Mouse (Mus musculus): ENCODE results near the gene Sp4. TPM values are rescaled to one million over a fixed set of nuclear protein-coding genes. Genes with fewer than 3 reads are reported as not detected.

The Sp4 gene
- polyA plus RNA-seq, 1 experiment from 2014 or later: 29.8 TPM

DNA sequence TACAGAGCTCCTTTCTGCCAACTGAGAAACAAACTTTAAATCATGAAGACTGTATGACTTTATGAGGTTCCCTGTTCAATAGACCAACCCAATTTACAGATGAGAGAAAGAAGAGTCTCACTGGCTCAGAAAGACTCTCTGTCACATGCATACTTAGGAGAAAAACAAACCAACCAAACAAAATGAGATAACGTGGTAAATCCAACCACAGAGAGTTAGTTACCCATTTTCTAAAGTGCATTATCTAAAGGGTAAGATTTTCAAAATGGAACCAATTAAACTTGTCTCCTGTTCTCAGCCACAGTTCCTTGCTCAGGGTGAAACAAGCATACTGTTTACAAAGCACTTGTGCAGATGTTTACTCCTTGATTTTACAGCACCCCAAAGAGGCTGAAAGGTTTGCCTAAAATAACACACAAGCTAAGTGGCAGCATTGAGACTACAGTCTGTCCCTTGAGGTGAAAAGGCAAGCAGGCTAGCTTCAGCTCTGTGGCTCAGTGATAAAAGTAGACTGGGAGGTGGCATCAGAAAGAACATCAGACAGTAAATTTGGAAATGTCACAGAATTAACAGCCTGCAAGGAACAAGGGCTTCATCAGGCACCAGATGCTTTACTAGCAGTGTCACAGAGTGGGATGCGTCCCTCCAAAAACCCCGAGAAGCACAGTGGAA is 12.7 kb upstream of the Sp4 start:
- DNase-seq (ENCODE audit: low spot score) (no peak), ATAC-seq (ENCODE audit: low FRiP score) (no peak)
- no peaks in the 10 kb centered on the region for H3K4me1 ChIP-seq (replicated peaks; ENCODE audit: control insufficient read depth, insufficient read depth, low read length)
- no peaks in the 10 kb centered on the region for H3K36me3 ChIP-seq (replicated peaks; ENCODE audit: control insufficient read depth, insufficient read depth)
- no peak overlapping the region for H3K4me3 ChIP-seq (replicated peaks; ENCODE audit: low read length)
- 84% methylated on average over 3 of the region's 3 CpGs for whole genome bisulfite sequencing
- no peak overlapping the region for H3K9ac ChIP-seq
- H3K4me2 ChIP-seq (replicated peaks): no peak overlapping the region
- H3K27ac ChIP-seq: no peak overlapping the region
- no peaks in the 10 kb centered on the region for H3K9me3 ChIP-seq (ENCODE audit: control insufficient read depth, low read length)
- H3K27me3 ChIP-seq (ENCODE audit: control insufficient read depth, insufficient read depth, low read length): no peaks in the 10 kb centered on the region

GRCm38 (mm10) chr12:118303586-118303985 is 2.3 kb upstream of the Sp4 start:
- Histone ChIP-seq H3K36me3 (replicated peaks; ENCODE audit: control insufficient read depth, insufficient read depth) (peaks cover 10% of the 10 kb centered on the region), H3K4me2 (replicated peaks) (no peak overlapping the region), H3K9me3 (ENCODE audit: control insufficient read depth, low read length) (no peaks in the 10 kb centered on the region), H3K9ac (no peak overlapping the region), H3K27me3 (ENCODE audit: control insufficient read depth, insufficient read depth, low read length) (no peaks in the 10 kb centered on the region), H3K27ac (no peak overlapping the region), H3K4me1 (replicated peaks; ENCODE audit: control insufficient read depth, insufficient read depth, low read length) (peaks cover 19% of the 10 kb centered on the region), H3K4me3 (replicated peaks; ENCODE audit: low read length) (no peak overlapping the region)
- DNase-seq (ENCODE audit: low spot score) (no peak), ATAC-seq (ENCODE audit: low FRiP score) (no peak)
- 90% methylated on average over 3 of the region's 3 CpGs for WGBS

DNA sequence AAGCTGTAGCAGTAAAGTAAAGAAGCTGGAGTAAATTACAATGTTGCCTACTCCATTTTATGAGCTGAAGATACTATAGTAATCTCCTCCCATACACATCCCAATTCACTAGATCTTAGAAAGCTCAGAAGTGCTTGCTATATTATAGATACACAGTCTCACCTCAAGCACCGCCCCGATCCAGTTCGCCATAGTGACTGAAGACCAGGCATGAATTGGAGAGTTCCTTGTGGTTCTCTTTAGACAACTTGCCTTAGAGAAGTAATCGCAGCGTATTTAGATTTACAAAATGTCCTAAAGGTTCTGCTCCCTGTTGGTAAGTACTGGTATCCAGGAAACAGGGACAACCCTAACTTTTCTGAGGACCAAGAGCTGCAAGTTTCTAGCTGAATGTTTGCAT is 1.8 kb upstream of the Sp4 start:
- DNase-seq (ENCODE audit: low spot score): no peak

DNA sequence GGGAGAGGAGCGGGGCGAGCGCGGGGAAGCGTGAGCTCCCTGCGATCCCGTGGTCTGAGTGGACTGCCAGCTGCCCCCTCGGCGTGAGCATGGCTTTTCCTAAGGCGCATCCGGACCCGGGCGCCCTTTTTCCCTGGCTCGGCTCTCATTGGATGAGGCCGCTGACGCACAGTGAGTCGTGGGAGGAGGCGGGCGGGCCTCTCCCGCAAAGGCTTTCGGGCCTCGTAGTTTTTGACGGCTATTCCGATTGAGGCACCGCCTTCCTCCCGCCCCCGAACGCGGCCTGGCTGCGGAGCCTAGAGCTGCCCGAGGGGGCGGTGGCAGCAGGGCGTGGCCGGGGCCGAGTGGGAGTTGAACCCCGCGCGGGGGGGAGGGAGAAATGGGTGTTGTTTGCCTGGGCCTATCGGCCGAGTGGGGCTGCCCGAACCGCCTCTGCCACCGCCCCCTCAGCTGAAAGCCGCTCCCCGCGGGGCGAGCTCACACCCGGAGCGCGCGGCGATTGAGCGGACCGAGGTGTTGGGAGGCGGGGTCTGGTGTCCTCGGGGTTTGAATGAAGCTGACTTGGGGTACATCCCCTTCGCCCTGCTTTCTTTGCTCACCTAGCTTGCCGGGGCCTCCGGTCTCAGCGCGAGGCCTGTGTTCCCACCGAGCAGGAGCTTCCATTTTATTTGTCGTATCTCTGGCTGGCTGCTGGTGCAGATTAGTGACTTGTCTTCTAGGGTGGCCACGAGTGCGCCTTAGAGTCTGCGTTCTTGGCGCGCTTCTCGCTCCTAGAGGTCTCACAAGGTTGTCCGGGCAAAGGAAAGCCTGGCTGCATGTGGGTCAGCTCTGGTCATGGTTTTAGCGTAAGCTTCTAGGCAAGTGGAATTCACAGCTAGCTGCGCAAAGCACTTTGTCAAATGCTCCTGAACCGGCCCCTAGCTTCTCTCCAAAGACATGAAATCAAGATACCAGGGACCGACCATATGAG is 911 bp upstream of the Sp4 start:
- peak; percentile 92 for ATAC-seq (ENCODE audit: low FRiP score)
- peak overlapping the region; percentile 77 for H3K4me2 ChIP-seq (replicated peaks)
- DNase-seq (ENCODE audit: low spot score): peak; percentile 96
- peak overlapping the region; percentile 95 for H3K27ac ChIP-seq
- H3K36me3 ChIP-seq (replicated peaks; ENCODE audit: control insufficient read depth, insufficient read depth): peaks cover 10% of the 10 kb centered on the region
- H3K9me3 ChIP-seq (ENCODE audit: control insufficient read depth, low read length): no peaks in the 10 kb centered on the region
- H3K4me3 ChIP-seq (replicated peaks; ENCODE audit: low read length): peak overlapping the region; percentile 52
- under 1% methylated on average over 67 of the region's 74 CpGs for WGBS
- H3K27me3 ChIP-seq (ENCODE audit: control insufficient read depth, insufficient read depth, low read length): no peaks in the 10 kb centered on the region
- H3K9ac ChIP-seq: peak overlapping the region; percentile 66
- peaks cover 29% of the 10 kb centered on the region for H3K4me1 ChIP-seq (replicated peaks; ENCODE audit: control insufficient read depth, insufficient read depth, low read length)

More for the DNA sequence above, 1.8 kb upstream of the Sp4 start:
- ATAC-seq (ENCODE audit: low FRiP score): no peak
- Histone ChIP-seq H3K36me3 (replicated peaks; ENCODE audit: control insufficient read depth, insufficient read depth) (peaks cover 10% of the 10 kb centered on the region), H3K9ac (peak overlapping the region; percentile 66), H3K4me2 (replicated peaks) (peak overlapping the region; percentile 77), H3K4me3 (replicated peaks; ENCODE audit: low read length) (peak overlapping the region; percentile 52), H3K4me1 (replicated peaks; ENCODE audit: control insufficient read depth, insufficient read depth, low read length) (peaks cover 24% of the 10 kb centered on the region), H3K9me3 (ENCODE audit: control insufficient read depth, low read length) (no peaks in the 10 kb centered on the region), H3K27me3 (ENCODE audit: control insufficient read depth, insufficient read depth, low read length) (no peaks in the 10 kb centered on the region), H3K27ac (peak overlapping the region; percentile 95; the same call in 1 of the 2 replicates)
- WGBS: 93% methylated on average over 5 of the region's 5 CpGs

GRCm38 (mm10) chr12:118300754-118301071 is 527 bp downstream of the Sp4 start:
- peak overlapping the region; percentile 95 for H3K27ac ChIP-seq
- WGBS: under 1% methylated on average over 13 of the region's 13 CpGs
- ATAC-seq (ENCODE audit: low FRiP score): no peak
- H3K4me3 ChIP-seq (replicated peaks; ENCODE audit: low read length): peak overlapping the region; percentile 52
- peak overlapping the region; percentile 63 for H3K9ac ChIP-seq
- no peaks in the 10 kb centered on the region for H3K9me3 ChIP-seq (ENCODE audit: control insufficient read depth, low read length)
- H3K4me1 ChIP-seq (replicated peaks; ENCODE audit: control insufficient read depth, insufficient read depth, low read length): peaks cover 43% of the 10 kb centered on the region
- H3K4me2 ChIP-seq (replicated peaks): peak overlapping the region; percentile 62
- no peaks in the 10 kb centered on the region for H3K27me3 ChIP-seq (ENCODE audit: control insufficient read depth, insufficient read depth, low read length)
- DNase-seq (ENCODE audit: low spot score): no peak
- H3K36me3 ChIP-seq (replicated peaks; ENCODE audit: control insufficient read depth, insufficient read depth): peaks cover 10% of the 10 kb centered on the region

GRCm38 (mm10) chr12:118299956-118300355 is 1.3 kb downstream of the Sp4 start:
- H3K9ac ChIP-seq: 0 out of 2 replicates have a peak overlapping the region, but pooled peaks have one; percentile 63

GRCm38 (mm10) chr12:118299172-118299571 is 2.1 kb downstream of the Sp4 start:
- Histone ChIP-seq H3K4me2 (replicated peaks) (peak overlapping the region; percentile 62), H3K27ac (no peak overlapping the region), H3K36me3 (replicated peaks; ENCODE audit: control insufficient read depth, insufficient read depth) (peaks cover 10% of the 10 kb centered on the region), H3K4me1 (replicated peaks; ENCODE audit: control insufficient read depth, insufficient read depth, low read length) (peaks cover 45% of the 10 kb centered on the region), H3K4me3 (replicated peaks; ENCODE audit: low read length) (0 out of 2 replicates have a peak overlapping the region, but pooled peaks have one; percentile 3), H3K27me3 (ENCODE audit: control insufficient read depth, insufficient read depth, low read length) (no peaks in the 10 kb centered on the region), H3K9ac (no peak overlapping the region), H3K9me3 (ENCODE audit: control insufficient read depth, low read length) (no peaks in the 10 kb centered on the region)
- ATAC-seq (ENCODE audit: low FRiP score): no peak
- no peak for DNase-seq (ENCODE audit: low spot score)
- WGBS: 78% methylated on average over 9 of the region's 9 CpGs

More at GRCm38 (mm10) chr12:118299956-118300355, 1.3 kb downstream of the Sp4 start:
- DNase-seq (ENCODE audit: low spot score) (no peak), ATAC-seq (ENCODE audit: low FRiP score) (no peak)
- H3K4me3 ChIP-seq (replicated peaks; ENCODE audit: low read length): peak overlapping the region; percentile 52
- peak overlapping the region; percentile 62 for H3K4me2 ChIP-seq (replicated peaks)
- H3K27ac ChIP-seq: no peak overlapping the region
- peaks cover 10% of the 10 kb centered on the region for H3K36me3 ChIP-seq (replicated peaks; ENCODE audit: control insufficient read depth, insufficient read depth)
- WGBS: 24% methylated on average over 6 of the region's 6 CpGs
- H3K27me3 ChIP-seq (ENCODE audit: control insufficient read depth, insufficient read depth, low read length): no peaks in the 10 kb centered on the region
- H3K9me3 ChIP-seq (ENCODE audit: control insufficient read depth, low read length): no peaks in the 10 kb centered on the region
- H3K4me1 ChIP-seq (replicated peaks; ENCODE audit: control insufficient read depth, insufficient read depth, low read length): peaks cover 45% of the 10 kb centered on the region

DNA sequence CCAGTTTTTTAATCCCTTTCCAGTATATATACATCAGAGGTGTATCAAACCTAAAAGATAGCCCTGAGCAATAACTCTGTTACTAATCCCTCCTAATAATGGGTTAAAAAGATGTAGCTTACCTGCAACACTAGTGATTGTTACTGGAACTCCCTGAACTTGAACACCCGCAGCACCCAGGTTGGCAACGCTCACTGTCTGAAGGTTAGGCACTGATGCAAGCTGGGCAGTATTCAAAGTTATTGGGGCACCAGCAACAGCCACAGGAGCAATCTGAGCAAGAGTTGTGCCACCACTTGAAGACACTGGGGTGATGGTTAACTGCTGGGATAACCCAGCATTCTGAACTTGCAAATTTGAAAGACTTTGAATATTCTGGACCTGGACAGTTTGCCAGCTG is 2.7 kb downstream of the Sp4 start:
- H3K36me3 ChIP-seq (replicated peaks; ENCODE audit: control insufficient read depth, insufficient read depth): peaks cover 10% of the 10 kb centered on the region
- H3K9ac ChIP-seq: no peak overlapping the region
- DNase-seq (ENCODE audit: low spot score) (no peak), ATAC-seq (ENCODE audit: low FRiP score) (no peak)
- H3K4me3 ChIP-seq (replicated peaks; ENCODE audit: low read length): 0 out of 2 replicates have a peak overlapping the region, but pooled peaks have one; percentile 3
- H3K4me2 ChIP-seq (replicated peaks): peak overlapping the region; percentile 62
- WGBS: 92% methylated on average over 2 of the region's 2 CpGs
- no peaks in the 10 kb centered on the region for H3K9me3 ChIP-seq (ENCODE audit: control insufficient read depth, low read length)
- H3K27ac ChIP-seq: no peak overlapping the region
- H3K27me3 ChIP-seq (ENCODE audit: control insufficient read depth, insufficient read depth, low read length): no peaks in the 10 kb centered on the region
- H3K4me1 ChIP-seq (replicated peaks; ENCODE audit: control insufficient read depth, insufficient read depth, low read length): peaks cover 45% of the 10 kb centered on the region

GRCm38 (mm10) chr12:118296236-118296635 is 5.0 kb downstream of the Sp4 start:
- peaks cover 10% of the 10 kb centered on the region for H3K36me3 ChIP-seq (replicated peaks; ENCODE audit: control insufficient read depth, insufficient read depth)
- no peak overlapping the region for H3K9ac ChIP-seq
- ATAC-seq (ENCODE audit: low FRiP score): no peak
- no peaks in the 10 kb centered on the region for H3K9me3 ChIP-seq (ENCODE audit: control insufficient read depth, low read length)
- no peak overlapping the region for H3K27ac ChIP-seq
- H3K27me3 ChIP-seq (ENCODE audit: control insufficient read depth, insufficient read depth, low read length): no peaks in the 10 kb centered on the region
- peaks cover 42% of the 10 kb centered on the region for H3K4me1 ChIP-seq (replicated peaks; ENCODE audit: control insufficient read depth, insufficient read depth, low read length)
- H3K4me2 ChIP-seq (replicated peaks): peak overlapping the region; percentile 51; the same call in 1 of the 2 replicates
- H3K4me3 ChIP-seq (replicated peaks; ENCODE audit: low read length): no peak overlapping the region
- WGBS: 91% methylated on average over 2 of the region's 2 CpGs
- DNase-seq (ENCODE audit: low spot score): no peak

All from hindbrain, embryonic 14.5 days (tissue).